Mouse (Mus musculus) c-Kit-positive CD71-positive TER-119-negative erythroid progenitor cells, embryonic 14.5 days (primary cell): ENCODE measurements around the gene Lcn5.

ENCODE experiments used
- DNase-seq: peaks from one replicate; pipeline ENCODE4 v3.0.0-alpha.2; 2013; ENCODE audit warnings: low read depth

Gene Lcn5

DNA sequence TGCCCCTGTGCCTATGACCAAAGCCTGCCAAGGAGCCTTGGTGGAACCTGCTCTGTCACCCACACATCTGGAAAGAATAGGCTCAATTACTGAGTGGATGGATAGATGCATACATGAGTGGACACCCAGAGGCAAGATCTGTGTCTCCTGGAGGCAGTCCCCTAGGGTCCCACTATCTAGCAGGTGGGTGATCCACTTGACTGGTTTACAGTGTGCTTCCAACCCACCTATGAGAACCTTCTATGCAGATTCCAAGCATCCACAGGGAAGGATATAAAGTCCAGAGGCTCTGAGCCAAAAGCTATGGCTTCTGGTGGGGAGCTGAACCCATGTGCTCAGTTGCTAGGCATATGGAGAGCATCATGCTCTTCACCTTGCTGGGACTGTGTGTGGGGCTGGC is at the start of gene Lcn5:
TSS of gene Lcn5 (plus strand) at position 301 of the 400 bp plus-strand sequence.
- no peak for DNase-seq

DNA sequence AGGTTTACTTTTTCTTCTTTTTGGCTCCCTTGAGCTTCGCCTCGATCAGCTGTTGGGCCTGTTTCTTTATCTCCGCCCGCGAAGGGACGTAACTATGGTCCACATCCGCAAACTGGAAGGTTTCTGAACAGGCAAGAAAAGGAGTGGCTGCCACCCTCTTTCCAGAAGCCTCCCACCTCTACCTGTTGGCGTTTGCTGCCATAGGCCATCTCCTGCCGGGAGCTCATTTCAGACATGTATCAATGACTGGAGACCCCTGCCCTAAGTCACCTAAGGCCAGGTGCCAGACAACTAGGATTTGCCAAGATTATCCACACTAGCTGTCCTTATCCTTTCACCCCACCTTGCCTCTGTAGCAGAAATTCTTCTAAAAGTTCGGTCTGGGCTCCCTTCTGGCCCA is 49.1 kb upstream of the Lcn5 start:
- no peak for DNase-seq

DNA sequence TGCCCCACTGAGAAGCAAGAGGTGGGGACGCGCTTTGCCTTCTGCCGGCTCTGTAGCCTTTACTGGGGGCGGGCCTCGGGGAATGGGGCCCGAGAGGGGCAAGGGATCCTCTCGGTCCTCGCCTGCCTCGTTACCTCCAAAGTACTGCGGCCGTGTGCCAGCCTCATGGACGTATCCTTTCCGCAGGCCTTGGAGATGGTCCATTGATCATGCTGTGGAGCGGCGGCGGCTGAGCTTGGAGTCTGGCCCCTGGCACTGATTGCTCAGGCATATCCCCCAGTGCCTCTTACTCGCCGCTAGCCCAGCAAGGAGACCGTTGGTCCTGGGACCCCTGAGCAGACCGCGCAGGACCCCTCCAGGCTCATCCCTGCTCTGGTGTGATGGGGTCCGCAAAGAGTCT is 41.4 kb upstream of the Lcn5 start:
- no peak for DNase-seq

DNA sequence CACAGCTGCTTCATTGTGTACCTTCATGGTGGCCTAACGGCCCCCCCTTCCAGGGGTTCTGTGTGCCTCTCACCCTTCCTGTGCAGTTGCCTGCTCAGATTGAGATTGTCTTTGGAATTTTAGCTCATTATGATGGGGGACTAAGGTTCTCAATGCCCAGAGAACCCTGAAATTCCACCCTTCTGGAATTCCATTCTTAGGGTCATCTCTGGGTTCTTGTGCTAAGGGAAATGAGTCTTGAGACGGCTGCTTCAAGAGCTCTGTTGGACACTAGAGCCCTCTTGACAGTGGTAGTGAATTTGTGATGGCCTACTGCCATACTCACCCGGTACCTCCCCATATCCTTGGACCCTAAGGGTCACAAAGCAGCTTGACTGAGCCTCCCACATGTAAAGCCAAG is 40.2 kb upstream of the Lcn5 start, which contains the start of gene Ccdc183:
TSS of gene Ccdc183 (minus strand) at position 101 of the 400 bp plus-strand sequence.
- no peak for DNase-seq

DNA sequence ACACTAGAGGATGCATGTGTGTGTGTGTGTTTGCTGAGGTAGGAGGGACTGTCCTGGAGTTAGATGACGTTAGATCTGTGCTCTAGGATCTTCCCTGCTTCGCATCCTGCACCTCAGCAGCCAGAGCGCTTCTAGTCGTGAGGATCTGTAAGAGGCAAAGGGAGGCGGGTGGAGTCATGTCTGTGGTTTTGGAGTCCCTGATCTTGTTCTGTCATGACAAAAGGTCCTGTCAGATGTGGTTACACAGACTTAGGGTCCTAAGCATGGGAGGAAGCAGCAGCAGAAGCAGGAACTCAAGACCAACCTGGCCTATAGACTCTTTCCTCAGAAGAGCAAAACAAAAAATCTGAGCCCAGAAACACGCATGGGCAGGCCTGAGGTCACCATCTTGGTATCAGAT is 37.4 kb upstream of the Lcn5 start:
- no peak for DNase-seq

DNA sequence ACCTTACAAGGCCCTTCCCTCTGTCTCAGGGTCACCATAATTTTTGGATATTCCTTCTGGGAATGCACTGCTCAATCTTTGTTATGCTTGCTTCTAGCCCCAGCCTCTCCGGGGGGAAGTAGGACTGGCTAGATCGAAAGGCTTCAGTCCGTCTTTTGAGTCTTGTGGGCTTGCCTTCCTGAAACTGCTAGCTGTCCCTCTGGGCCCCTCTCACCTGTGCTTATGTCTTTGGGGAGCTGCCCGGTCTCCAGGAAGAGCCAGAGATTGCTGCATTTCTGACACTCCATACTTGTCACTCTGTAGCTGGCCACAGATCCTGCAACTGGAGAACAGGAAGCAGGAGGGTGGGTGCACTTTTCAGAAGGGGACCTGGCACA is 36.9 kb upstream of the Lcn5 start:
- DNase-seq = no peak

DNA sequence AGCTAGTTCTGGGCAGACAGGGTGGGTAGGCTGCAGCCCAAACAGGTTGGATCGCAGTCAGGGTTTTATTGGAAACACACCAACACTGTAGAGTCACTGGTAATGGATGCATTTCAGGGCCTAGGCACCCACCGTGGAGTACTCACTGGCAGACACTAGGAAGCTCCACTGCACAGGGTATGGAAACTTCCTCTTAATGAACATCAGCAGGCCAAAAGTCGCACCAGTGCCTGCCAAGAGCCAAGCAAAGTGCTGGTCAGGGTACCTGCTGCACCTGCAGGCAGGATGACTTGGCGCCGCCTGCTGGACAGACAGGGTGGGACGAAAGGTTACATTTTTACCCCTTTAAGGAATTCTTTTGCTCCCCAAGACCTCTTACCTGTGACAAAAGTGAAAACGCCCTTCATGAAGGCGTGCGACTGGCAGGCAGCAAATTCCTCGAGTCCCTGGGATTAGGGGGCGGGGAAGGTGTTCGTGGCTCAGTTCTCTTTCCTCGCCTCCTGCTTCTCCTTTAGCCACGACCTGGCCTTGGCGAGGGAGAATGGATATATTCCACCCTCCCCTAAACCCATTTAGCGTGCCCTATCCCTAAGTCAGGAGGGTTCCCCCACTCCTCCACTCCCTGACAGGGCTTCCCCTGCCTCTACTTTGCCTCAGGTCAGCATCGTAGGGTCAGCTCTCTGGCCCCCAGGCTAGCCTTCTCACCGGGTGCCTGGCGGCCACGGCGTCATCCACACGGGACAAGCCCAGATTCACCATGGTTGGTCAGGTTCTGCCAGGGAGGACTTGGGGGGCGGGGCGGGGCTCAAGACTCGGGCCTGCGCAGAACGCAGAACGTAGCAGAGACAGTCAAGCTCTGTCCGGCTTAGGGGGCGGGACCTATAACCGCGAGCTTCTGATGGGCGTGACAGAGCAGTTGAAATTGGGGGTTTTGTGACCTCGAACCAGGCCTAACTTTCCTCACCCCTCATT is 36.2 kb upstream of the Lcn5 start, which contains the start of gene Tmem141:
TSS of gene Tmem141 (minus strand) at position 777 of the 972 bp plus-strand sequence.
- peak; percentile 62 for DNase-seq

DNA sequence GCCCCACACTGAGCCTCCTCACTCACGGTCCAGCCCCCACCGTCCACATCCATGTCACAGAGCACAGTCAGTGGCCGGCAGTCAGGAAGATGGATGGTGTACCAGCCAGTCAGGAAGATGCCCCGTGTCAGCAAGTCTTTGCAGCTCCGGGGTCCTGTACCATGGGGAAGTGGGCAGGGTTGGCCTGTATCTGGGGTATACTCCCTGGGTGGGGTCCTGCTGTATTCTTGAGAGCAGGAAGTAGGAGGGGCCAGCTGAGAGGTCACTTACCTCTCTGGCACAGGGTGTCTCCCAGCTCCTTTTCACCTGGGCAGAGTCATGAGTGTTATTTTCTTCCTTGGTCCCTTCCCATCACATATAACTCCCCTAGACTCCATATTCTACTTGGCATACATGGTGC is 31.8 kb upstream of the Lcn5 start:
- no peak for DNase-seq

DNA sequence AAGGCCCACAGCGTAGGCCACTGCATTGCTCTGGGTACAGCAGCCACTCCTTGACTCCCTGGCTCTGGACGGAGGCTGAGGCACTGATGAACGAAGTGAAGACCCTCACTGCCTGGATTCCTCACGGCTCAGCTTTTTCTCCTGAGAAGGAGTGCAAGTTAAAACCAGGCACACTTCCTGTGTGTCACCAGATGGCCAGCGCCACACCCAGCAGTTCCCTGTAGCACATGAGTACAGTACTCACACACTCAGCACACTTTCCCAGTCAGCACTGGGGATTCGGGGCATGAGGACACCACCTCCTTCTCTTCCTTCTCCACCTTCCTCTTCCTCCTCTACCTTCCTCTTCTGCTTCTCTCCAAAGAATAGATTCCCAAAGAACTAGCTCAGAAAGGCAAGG is 29.9 kb upstream of the Lcn5 start, which contains the start of gene Fcna:
TSS of gene Fcna (minus strand) at position 220 of the 400 bp plus-strand sequence.
- no peak for DNase-seq

DNA sequence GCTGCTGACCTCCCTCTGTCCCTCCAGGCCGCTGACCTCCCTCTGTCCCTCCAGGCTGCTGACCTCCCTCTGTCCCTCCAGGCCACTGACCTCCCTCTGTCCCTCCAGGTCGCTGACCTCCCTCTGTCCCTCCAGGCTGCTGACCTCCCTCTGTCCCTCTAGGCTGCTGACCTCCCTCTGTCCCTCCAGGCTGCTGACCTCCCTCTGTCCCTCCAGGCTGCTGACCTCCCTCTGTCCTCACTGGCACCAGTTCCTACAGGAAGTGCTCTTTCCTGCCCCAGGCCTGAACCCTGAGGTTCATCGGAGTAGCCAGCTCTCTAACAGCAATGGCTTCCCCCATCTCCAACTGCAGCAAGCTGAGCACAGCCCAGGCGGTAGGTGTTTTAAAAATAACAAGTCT is 29.0 kb upstream of the Lcn5 start:
- no peak for DNase-seq

DNA sequence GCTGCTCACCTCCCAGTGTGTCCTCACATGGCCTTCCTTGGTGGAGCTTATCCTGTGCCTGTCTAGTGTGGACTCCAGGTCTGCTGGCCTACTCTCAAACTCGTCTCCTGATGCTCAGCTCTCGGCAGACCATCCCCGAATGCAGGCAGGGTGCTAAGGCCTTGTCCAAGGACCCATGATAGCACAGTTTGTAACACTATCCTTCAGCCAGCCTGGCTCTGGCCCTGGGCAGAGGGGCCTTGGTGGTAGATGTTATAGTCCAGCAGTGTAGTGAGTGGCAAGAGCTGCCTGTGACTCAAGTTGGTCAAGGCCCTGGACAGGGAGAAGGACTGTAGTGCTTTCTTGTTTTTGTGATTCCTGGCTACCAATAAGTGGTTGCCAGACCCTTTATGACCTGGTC is 24.1 kb upstream of the Lcn5 start:
- DNase-seq = no peak

DNA sequence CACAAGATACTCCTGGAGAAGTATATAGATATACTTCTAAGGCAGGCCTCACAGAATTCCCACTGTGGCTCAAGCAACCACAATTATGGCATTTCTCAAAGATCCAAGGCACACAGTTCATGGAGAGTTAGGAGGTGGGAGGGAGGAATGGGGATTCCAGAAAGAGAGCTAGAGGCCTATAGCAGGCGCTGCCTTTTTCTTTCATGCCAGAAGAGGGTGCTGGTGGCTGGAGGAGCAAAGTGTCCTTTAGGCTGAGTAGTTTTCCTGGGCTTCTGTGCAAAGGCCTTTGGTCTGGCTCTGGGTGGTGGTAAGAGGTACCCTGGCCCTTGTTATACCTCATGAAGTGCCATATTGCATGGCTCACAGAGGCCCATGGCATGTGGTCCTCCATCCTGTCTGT is 23.7 kb upstream of the Lcn5 start:
- DNase-seq = no peak

DNA sequence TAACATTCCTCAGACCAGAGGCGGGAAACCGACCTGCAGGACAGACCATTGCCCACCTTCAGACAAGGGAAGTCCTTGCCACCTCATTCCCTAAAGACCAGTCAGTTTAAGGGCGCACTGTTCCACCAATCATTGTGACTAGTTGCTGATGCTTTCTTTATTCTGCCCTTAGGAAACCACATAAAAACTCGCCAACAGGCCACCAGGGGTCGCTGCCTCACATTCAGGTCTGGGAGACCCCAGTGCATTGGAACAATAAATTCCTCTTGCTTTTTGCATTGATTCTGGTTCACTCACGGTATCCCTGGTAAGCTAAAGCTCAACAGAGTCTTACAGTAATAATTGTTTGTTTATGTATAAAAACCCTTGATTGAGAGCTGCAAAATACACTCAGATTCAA is 17.9 kb upstream of the Lcn5 start:
- no peak for DNase-seq

DNA sequence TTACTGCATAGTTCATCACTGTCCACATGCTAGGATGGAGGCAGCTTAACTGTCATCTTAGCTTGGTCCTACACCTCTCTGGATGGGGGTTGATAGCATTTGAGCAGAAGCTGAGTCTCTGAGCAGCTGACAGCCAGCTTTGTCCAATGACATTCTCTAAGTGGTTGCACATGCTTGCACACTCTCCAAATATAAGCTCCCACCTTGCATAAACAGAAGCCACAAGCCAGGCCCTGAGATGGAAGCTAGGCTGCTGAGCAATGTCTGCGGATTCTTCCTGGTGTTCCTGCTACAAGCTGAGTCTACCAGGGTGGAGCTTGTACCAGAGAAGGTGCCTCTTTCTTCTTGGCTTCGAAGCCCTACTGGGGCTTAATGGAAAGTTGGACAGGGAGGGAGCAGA is 4.8 kb upstream of the Lcn5 start, which contains the start of gene Lcn8:
TSS of gene Lcn8 (plus strand) at position 219 of the 400 bp plus-strand sequence.
- DNase-seq = no peak

DNA sequence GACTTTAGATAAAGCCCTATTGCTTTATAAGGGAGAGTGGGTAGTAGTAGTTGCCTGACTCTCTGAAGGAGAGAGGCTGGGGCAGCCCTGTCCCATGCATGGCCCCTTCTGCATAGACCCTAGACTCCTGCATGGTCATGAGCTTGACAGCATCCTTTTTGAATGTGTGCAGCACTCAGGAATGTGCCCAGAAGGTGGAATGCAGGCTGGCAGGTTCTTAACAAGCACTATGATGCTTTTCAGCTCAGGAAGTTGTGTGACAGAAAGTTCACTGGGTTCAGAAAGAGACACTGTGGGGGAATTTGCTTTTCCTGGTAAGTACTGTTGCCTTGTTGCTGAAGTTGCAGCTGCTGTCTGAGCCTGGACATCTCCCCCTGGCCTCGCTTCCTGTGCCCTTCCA is 3.2 kb upstream of the Lcn5 start:
- no peak for DNase-seq

DNA sequence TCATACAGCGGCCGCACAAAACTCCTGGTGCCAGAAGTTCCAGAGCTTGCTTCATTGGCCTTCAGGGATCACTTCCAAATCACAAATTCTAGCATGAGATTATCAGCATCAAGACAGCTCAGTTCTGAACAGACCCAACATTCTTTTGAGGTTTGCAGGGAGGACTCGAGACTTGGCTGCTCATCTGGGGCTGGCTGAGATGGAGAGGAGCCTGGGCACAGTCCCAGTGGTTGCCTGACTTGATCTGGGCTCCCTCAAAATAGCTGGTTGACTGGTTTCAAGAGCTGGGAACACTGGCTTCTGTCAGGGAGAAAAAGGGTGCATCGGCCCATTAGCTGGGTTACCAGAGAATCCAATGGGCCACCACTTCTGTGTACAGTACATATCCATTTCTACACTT is 1.1 kb upstream of the Lcn5 start:
- DNase-seq = no peak

DNA sequence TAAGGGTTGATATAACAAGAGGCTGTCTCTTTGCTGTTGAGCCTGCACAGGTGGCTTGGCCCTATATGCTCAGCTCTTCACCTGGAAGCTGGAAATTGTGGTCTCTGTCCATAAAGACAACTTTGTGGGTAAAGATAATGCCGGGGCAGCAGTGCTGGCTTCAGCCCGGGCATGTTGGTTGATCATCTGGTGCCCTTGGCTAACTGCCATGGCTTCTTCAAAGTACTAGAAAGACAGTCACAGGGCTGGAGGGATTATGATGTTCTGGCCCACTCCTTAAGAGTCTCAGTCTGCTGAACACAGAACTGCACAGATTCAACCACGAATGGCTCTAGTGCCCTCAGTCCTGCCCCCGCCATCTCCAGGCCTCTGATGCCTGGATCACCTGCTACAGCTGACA is 506 bp upstream of the Lcn5 start:
- no peak for DNase-seq

DNA sequence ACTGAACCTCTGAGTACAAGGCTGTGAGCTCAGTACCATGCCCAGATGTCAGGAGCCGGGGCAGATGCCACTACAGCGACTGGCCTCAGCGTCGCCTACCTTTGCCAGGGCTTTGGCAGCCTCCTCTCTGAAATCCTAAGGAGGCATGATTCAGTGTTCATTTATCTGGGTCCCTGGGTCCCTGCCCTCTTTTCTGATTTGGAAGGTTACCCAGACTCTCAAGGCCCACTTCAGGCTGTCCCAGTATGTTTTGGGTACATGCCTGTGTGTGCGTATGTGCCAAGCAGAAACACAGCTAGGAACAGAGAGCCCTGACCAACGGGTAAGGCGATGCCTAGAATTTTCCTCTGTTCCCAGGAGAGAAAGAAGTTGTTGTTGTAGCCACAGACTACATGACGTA is 2.5 kb downstream of the Lcn5 start:
- no peak for DNase-seq

DNA sequence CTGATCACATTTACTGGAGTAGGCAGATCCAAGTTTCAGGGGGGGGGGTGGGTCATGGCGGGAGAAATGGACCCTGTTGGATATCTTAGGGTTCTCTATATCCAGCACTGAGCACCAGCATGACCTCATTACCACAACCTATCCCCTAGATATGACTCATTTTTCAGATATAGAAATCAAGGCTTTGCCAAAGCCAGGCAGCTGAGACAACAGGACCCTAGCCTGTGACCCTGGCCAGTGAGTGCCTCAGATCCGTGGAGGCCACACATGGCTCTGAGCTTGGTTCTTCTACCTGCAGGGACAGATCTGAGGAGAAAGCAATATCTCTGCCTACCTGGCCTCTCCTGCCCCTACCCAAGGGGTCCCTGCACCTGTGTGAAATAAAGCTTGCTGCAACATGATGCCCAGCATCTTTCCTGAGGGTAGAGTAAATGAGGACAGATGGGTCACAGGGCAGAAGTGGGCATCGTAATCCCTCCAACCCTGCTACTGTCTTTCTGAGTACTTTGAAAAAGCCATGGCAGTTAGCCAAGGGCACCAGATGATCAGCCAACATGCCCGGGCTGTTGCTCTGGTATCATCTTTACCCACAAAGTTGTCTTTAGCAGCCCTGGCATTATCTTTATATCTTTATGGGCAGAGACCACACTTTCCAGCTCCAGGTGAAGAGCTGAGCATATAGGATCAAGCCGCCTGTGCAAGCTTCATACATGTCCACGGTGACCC is 3.7 kb downstream of the Lcn5 start:
- DNase-seq = no peak

DNA sequence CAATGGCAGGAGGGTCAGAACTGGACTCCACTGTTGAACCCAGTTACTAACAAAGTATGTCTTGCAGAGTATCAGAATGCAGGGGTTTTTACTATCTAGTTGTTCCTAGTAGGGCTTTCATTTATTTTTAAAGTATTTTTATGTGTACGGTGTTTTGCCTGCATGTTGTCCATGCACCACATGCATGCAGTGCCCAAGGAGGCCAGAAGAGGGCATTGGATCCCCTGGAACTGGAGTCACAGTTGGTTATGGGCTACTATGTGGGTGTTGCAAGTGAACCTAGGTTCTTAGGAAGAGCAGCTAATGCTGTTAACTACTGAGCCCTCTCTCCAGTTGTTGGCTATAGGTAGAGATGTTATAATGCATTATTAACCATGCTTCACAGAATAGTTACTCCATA is 5.8 kb downstream of the Lcn5 start:
- DNase-seq = peak; percentile 2

DNA sequence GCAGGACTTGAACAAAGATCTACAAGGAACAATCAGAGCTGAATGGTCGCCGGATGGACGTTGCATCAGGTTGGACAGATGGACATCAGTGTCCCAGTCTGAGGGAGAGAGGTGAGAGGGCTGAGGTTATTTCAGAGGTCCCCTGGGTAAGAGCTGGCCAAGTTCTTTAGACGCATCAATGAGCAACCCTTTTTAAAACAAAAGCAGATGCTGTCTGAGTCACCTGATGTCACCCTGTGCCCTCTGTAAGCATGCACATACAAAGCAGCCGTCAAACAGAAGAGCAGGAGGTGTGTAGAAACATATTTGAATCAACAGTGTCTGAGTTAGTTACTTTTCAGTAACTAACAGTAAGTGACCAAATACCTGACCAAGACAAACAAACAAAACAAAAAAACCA is 6.4 kb downstream of the Lcn5 start:
- DNase-seq = no peak

DNA sequence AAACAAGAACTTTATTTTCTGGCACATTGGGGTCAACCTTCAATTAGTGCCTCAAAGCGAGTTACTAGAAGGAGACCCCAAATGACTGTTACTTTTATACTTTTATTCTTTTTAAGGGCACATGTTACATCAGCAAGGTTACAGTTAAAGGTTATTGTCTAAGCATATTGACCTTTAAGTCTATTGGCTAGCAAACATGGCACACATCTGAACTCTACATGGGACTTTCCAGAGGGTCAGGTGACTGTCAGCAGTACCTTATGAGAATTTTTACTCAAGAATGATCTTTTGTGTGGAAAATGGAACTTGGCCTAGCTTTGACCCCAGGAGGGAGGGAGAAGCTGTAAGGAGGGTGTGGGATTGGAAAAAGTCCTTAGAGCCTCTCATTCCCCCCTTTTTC is 8.8 kb downstream of the Lcn5 start:
- DNase-seq = no peak

DNA sequence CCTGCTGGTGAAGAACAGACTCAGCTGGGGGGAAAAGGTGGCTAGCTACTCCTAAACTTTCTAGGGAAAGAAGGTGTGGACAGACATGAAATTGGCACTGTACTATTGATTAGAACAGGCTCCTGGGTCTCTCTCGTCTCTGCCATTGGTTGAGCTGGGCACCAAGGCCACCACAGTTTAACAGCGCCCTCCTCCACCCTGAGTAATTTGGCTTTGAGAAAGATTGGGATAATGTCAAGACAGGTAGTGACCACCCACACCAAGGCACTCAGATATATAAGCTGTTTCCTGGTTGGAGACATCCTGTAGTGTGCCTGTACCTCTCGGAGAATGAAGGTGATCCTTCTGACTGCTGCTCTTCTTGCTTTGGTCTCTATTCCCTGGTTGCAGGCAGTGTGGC is 18.7 kb downstream of the Lcn5 start, which contains the start of gene Lcn6:
TSS of gene Lcn6 (plus strand) at position 301 of the 400 bp plus-strand sequence.
- no peak for DNase-seq
